Mouse (Mus musculus): ENCODE results near the gene Tsg101. TPM values are rescaled to one million over a fixed set of nuclear protein-coding genes. Genes with fewer than 3 reads are reported as not detected.

Tsg101 gene
- polyA plus RNA-seq, 1 experiment from 2014 or later, result 164 TPM

DNA sequence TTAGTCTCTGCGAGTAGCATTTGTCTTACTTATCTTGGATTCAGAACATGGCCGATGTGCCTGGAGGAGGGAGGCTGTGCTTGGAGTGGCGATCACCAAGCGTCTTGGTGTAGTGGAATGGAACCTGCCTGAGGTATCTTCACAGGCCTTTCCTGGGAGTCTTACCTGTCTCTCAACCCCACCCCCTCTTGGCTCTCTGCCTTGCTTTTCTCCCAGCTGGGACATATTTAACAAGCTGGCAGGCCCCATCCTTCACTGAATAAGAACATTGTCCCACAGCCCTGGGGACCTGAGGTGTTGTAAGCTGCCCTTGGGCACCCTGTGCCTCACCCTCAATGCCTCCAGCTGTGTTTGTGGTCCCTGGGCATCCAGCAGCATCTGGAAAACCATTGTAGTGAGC lies 76.2 kb downstream of the Tsg101 start:
- Histone ChIP-seq H3K9me3 (replicated peaks; ENCODE audit: control insufficient read depth, low read length) (no peaks in the 10 kb centered on the region), H3K27me3 (ENCODE audit: control insufficient read depth, insufficient read depth, low read length) (no peaks in the 10 kb centered on the region; the same call in 1 of the 2 replicates), H3K4me2 (ENCODE audit: low read depth, low read length) (no peak overlapping the region), H3K4me3 (ENCODE audit: low read length) (no peak overlapping the region), H3K36me3 (ENCODE audit: control insufficient read depth, insufficient read depth) (peaks cover 7% of the 10 kb centered on the region), H3K9ac (ENCODE audit: low read length) (no peak overlapping the region), H3K27ac (ENCODE audit: low read length) (no peak overlapping the region), H3K4me1 (ENCODE audit: control insufficient read depth, insufficient read depth, low read length) (peaks cover 34% of the 10 kb centered on the region)
- no peak for ATAC-seq (replicated peaks; ENCODE audit: extremely low read depth, insufficient read depth, low FRiP score)
- 80% methylated on average over 4 of the region's 4 CpGs for WGBS

- no peak overlapping the region for H3K27ac ChIP-seq (ENCODE audit: low read length)
- peaks cover 30% of the 10 kb centered on the region for H3K4me1 ChIP-seq (ENCODE audit: control insufficient read depth, insufficient read depth, low read length)
- H3K4me2 ChIP-seq (ENCODE audit: low read depth, low read length), result no peak overlapping the region
- H3K4me3 ChIP-seq (ENCODE audit: low read length), result no peak overlapping the region
- H3K27me3 ChIP-seq (ENCODE audit: control insufficient read depth, insufficient read depth, low read length), result no peaks in the 10 kb centered on the region; the same call in 1 of the 2 replicates
- 35% methylated on average over 5 of the region's 5 CpGs for WGBS
- no peaks in the 10 kb centered on the region for H3K36me3 ChIP-seq (ENCODE audit: control insufficient read depth, insufficient read depth)
- H3K9ac ChIP-seq (ENCODE audit: low read length), result no peak overlapping the region
- no peak for ATAC-seq (replicated peaks; ENCODE audit: extremely low read depth, insufficient read depth, low FRiP score)
- H3K9me3 ChIP-seq (replicated peaks; ENCODE audit: control insufficient read depth, low read length), result no peaks in the 10 kb centered on the region
Measured at GRCm38 (mm10) chr7:46842278-46842677, 77.5 kb downstream of the Tsg101 start.

GRCm38 (mm10) chr7:46840787-46841525 lies 78.8 kb downstream of the Tsg101 start, which contains the start of gene Ldha:
TSS of gene Ldha (plus strand) at chr7:46841475.
- Histone ChIP-seq H3K4me2 (ENCODE audit: low read depth, low read length) (no peak within 1 kb of the TSS), H3K27me3 (ENCODE audit: control insufficient read depth, insufficient read depth, low read length) (no peaks in the 10 kb centered on the region; the same call in 1 of the 2 replicates), H3K9ac (ENCODE audit: low read length) (no peak within 1 kb of the TSS), H3K4me1 (ENCODE audit: control insufficient read depth, insufficient read depth, low read length) (peaks cover 26% of the 10 kb centered on the region), H3K27ac (ENCODE audit: low read length) (no peak within 1 kb of the TSS), H3K4me3 (ENCODE audit: low read length) (no peak within 1 kb of the TSS), H3K9me3 (replicated peaks; ENCODE audit: control insufficient read depth, low read length) (no peaks in the 10 kb centered on the region), H3K36me3 (ENCODE audit: control insufficient read depth, insufficient read depth) (no peaks in the 10 kb centered on the region)
- WGBS, result 51% methylated on average over 6 of the region's 6 CpGs
- no peak for ATAC-seq (replicated peaks; ENCODE audit: extremely low read depth, insufficient read depth, low FRiP score)

- Histone ChIP-seq H3K36me3 (ENCODE audit: control insufficient read depth, insufficient read depth) (no peaks in the 10 kb centered on the region), H3K9me3 (replicated peaks; ENCODE audit: control insufficient read depth, low read length) (no peaks in the 10 kb centered on the region), H3K4me3 (ENCODE audit: low read length) (no peak overlapping the region), H3K4me1 (ENCODE audit: control insufficient read depth, insufficient read depth, low read length) (peaks cover 26% of the 10 kb centered on the region), H3K4me2 (ENCODE audit: low read depth, low read length) (no peak overlapping the region), H3K9ac (ENCODE audit: low read length) (no peak overlapping the region), H3K27ac (ENCODE audit: low read length) (no peak overlapping the region), H3K27me3 (ENCODE audit: control insufficient read depth, insufficient read depth, low read length) (no peaks in the 10 kb centered on the region; the same call in 1 of the 2 replicates)
- WGBS, result 71% methylated on average over 4 of the region's 4 CpGs
- ATAC-seq (replicated peaks; ENCODE audit: extremely low read depth, insufficient read depth, low FRiP score), result no peak
Measured at GRCm38 (mm10) chr7:46840326-46840725, 79.4 kb downstream of the Tsg101 start.

DNA sequence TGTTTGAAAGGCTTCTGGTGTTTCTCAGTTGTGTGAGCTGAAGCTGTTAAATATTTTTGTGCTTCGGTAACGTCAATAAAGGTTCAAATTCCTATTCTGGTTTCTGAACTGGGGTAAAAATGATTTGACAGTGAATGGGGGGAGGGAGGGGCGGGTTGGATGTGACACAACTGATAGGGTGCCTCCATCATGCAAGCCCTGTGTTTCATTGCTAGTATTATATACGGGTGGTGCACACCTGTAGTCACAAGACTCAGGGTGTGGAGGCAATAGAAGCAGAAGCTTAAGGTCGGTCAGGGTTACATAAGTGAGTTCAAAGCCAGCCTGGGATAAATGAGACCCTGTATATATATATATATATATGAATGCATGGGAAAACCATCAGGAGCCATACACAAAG lies 79.9 kb downstream of the Tsg101 start:
- peaks cover 22% of the 10 kb centered on the region for H3K4me1 ChIP-seq (ENCODE audit: control insufficient read depth, insufficient read depth, low read length)

GRCm38 (mm10) chr7:46839446-46839845 lies 80.3 kb downstream of the Tsg101 start:
- H3K27ac ChIP-seq (ENCODE audit: low read length), result peak overlapping the region; percentile 78
- H3K9ac ChIP-seq (ENCODE audit: low read length), result 0 out of 2 replicates have a peak overlapping the region, but pooled peaks have one; percentile 10
- whole genome bisulfite sequencing, result 27% methylated on average over 7 of the region's 7 CpGs
- H3K4me3 ChIP-seq (ENCODE audit: low read length), result no peak overlapping the region
- H3K27me3 ChIP-seq (ENCODE audit: control insufficient read depth, insufficient read depth, low read length), result no peaks in the 10 kb centered on the region; the same call in 1 of the 2 replicates
- H3K4me1 ChIP-seq (ENCODE audit: control insufficient read depth, insufficient read depth, low read length), result peaks cover 19% of the 10 kb centered on the region
- no peak for ATAC-seq (replicated peaks; ENCODE audit: extremely low read depth, insufficient read depth, low FRiP score)
- no peaks in the 10 kb centered on the region for H3K9me3 ChIP-seq (replicated peaks; ENCODE audit: control insufficient read depth, low read length)
- H3K4me2 ChIP-seq (ENCODE audit: low read depth, low read length), result peak overlapping the region; percentile 17; the same call in 1 of the 2 replicates
- H3K36me3 ChIP-seq (ENCODE audit: control insufficient read depth, insufficient read depth), result no peaks in the 10 kb centered on the region

More for the DNA sequence above, 79.9 kb downstream of the Tsg101 start:
- no peak for ATAC-seq (replicated peaks; ENCODE audit: extremely low read depth, insufficient read depth, low FRiP score)
- no peaks in the 10 kb centered on the region for H3K36me3 ChIP-seq (ENCODE audit: control insufficient read depth, insufficient read depth)
- 78% methylated on average over 5 of the region's 5 CpGs for WGBS
- no peaks in the 10 kb centered on the region; the same call in 1 of the 2 replicates for H3K27me3 ChIP-seq (ENCODE audit: control insufficient read depth, insufficient read depth, low read length)
- no peak overlapping the region for H3K4me2 ChIP-seq (ENCODE audit: low read depth, low read length)
- H3K27ac ChIP-seq (ENCODE audit: low read length), result peak overlapping the region; percentile 78; the same call in 1 of the 2 replicates
- H3K9me3 ChIP-seq (replicated peaks; ENCODE audit: control insufficient read depth, low read length), result no peaks in the 10 kb centered on the region
- no peak overlapping the region for H3K9ac ChIP-seq (ENCODE audit: low read length)
- no peak overlapping the region for H3K4me3 ChIP-seq (ENCODE audit: low read length)

Other genes starting within 250 kb of the Tsg101 start
- 0.61 and 1.1 TPM in 2 replicates for gene Tph1, start 247.4 kb downstream of the Tsg101 start, polyA plus RNA-seq (2015; fragmentation: Nextera tagmentation; extraction: Ambion mirVana)
- 14.2 and 15.4 TPM in 2 replicates for gene Saal1, start 209.3 kb downstream of the Tsg101 start, polyA plus RNA-seq (2015; fragmentation: Nextera tagmentation; extraction: Ambion mirVana)
- 0.62 and 0.84 TPM in 2 replicates for gene Saa3, start 204.3 kb downstream of the Tsg101 start, polyA plus RNA-seq (2015; fragmentation: Nextera tagmentation; extraction: Ambion mirVana)
- gene Saa4, start 187.4 kb downstream of the Tsg101 start, polyA plus RNA-seq (2015; fragmentation: Nextera tagmentation; extraction: Ambion mirVana), result not detected in 2 replicates
- gene Saa1, start 177.0 kb downstream of the Tsg101 start, polyA plus RNA-seq (2015; fragmentation: Nextera tagmentation; extraction: Ambion mirVana), result 0.25 TPM in 1 of 2 replicates, not detected in the other
- not detected in 2 replicates for gene Saa2, start 168.2 kb downstream of the Tsg101 start, polyA plus RNA-seq (2015; fragmentation: Nextera tagmentation; extraction: Ambion mirVana)
- 10.4 and 13.0 TPM in 2 replicates for gene Hps5, start 123.9 kb downstream of the Tsg101 start, polyA plus RNA-seq (2015; fragmentation: Nextera tagmentation; extraction: Ambion mirVana)
- gene Gtf2h1, start 123.9 kb downstream of the Tsg101 start, polyA plus RNA-seq (2015; fragmentation: Nextera tagmentation; extraction: Ambion mirVana), result 32.2 and 33.3 TPM in 2 replicates
- 3,218 and 3,386 TPM in 2 replicates for gene Ldha, start 78.5 kb downstream of the Tsg101 start, polyA plus RNA-seq (2015; fragmentation: Nextera tagmentation; extraction: Ambion mirVana)
- gene Ldhc, start 58.8 kb downstream of the Tsg101 start, polyA plus RNA-seq (2015; fragmentation: Nextera tagmentation; extraction: Ambion mirVana), result not detected in 2 replicates
- gene Uevld, start 38.6 kb upstream of the Tsg101 start, polyA plus RNA-seq (2015; fragmentation: Nextera tagmentation; extraction: Ambion mirVana), result 7.9 and 8.4 TPM in 2 replicates
- gene Gm9999, start 63.6 kb upstream of the Tsg101 start, polyA plus RNA-seq (2015; fragmentation: Nextera tagmentation; extraction: Ambion mirVana), result not detected in 2 replicates
- 13.1 and 15.0 TPM in 2 replicates for gene Spty2d1, start 88.4 kb upstream of the Tsg101 start, polyA plus RNA-seq (2015; fragmentation: Nextera tagmentation; extraction: Ambion mirVana)
- 20.1 and 23.0 TPM in 2 replicates for gene Tmem86a, start 130.6 kb upstream of the Tsg101 start, polyA plus RNA-seq (2015; fragmentation: Nextera tagmentation; extraction: Ambion mirVana)
- 0.29 and 0.51 TPM in 2 replicates for gene Ptpn5, start 213.7 kb upstream of the Tsg101 start, polyA plus RNA-seq (2015; fragmentation: Nextera tagmentation; extraction: Ambion mirVana)

All from heart, embryonic 16.5 days (tissue).